ENCODE assay signal across 32 mouse cellular contexts in genomic region chr11:63103256-63103655, GRCm38 (mm10). TPM values are rescaled to one million over a fixed set of nuclear protein-coding genes. Genes with fewer than 3 reads are reported as not detected.
DNase-seq lines count a peak whose midpoint lies in the region; ATAC-seq lines count a peak whose summit lies in the region.
"Had no signal": no experiment of that assay in that cellular context is flagged by ENCODE, and none has a peak within 500 bp of the region (broad histone marks: within the 10 kb centered on the region; RNA-seq: fewer than 3 reads in every experiment).

No protein-coding gene starts in this region.

- DNase-seq in left cerebral cortex, postnatal 25 days (ENCODE audit: low spot score in 2 of 2): peak; percentile 14 to 58
- DNase-seq in left cerebral cortex, adult 11 months (ENCODE audit: low spot score): no peak
- peak; percentile 35 for DNase-seq in layer of hippocampus, adult 11-12 months (ENCODE audit: low spot score)
- peak; percentile 8 to 9 for DNase-seq in layer of hippocampus, postnatal 36 days
- no peak for DNase-seq in thymus, adult 18-20 months
- DNase-seq in ovary, postnatal 14 days (ENCODE audit: low spot score): no peak
- DNase-seq in forebrain, embryonic 14.5 days (ENCODE audit: low spot score): no peak
- DNase-seq: adrenal gland, adult 8-10 months; B cell, adult 2 months; cerebellum, adult 8-10 months; gastrocnemius, postnatal 36 days; heart, postnatal 36 days; thymus, postnatal 36 days had no signal

- WGBS in forebrain, embryonic 14.5 days: 94% methylated on average over 7 of the region's 7 CpGs

- no peaks in the 10 kb centered on the region for H3K9me3 ChIP-seq in forebrain, embryonic 14.5 days (replicated peaks; ENCODE audit: control insufficient read depth, low read length)
- H3K9me3 ChIP-seq: forebrain, embryonic 13.5 days; heart, embryonic 15.5 days; midbrain, embryonic 10.5 days; neural tube, embryonic 13.5 days; stomach, embryonic 15.5 days had no signal

- no peak overlapping the region for H3K9ac ChIP-seq in forebrain, embryonic 14.5 days (ENCODE audit: low read length)
- H3K9ac ChIP-seq: forebrain, embryonic 13.5 days; heart, embryonic 15.5 days; hindbrain, embryonic 14.5 days; neural tube, embryonic 13.5 days; stomach, embryonic 15.5 days had no signal

- intact Hi-C loops in left cerebral cortex, postnatal 25 days (cut with DNase I): no loop called here

- no peaks in the 10 kb centered on the region for H3K27me3 ChIP-seq in forebrain, embryonic 14.5 days (replicated peaks; ENCODE audit: control insufficient read depth, insufficient read depth, low read length)
- H3K27me3 ChIP-seq: CH12.LX; forebrain, embryonic 13.5 days; heart, embryonic 15.5 days; neural tube, embryonic 13.5 days; stomach, embryonic 15.5 days had no signal

- no peak for ATAC-seq in forebrain, embryonic 14.5 days
- ATAC-seq: activated CD4-positive, CD25-positive, alpha-beta regulatory T cell, adult 4 months; forebrain, embryonic 13.5 days; midbrain, embryonic 16.5 days had no signal

- no peak overlapping the region for H3K4me2 ChIP-seq in forebrain, embryonic 14.5 days (ENCODE audit: low read length)
- H3K4me2 ChIP-seq: forebrain, embryonic 13.5 days; heart, embryonic 15.5 days; hindbrain, embryonic 14.5 days; neural tube, embryonic 13.5 days; stomach, embryonic 15.5 days had no signal

- no peaks in the 10 kb centered on the region for H3K36me3 ChIP-seq in forebrain, embryonic 14.5 days (ENCODE audit: control insufficient read depth, insufficient read depth, low read length)
- H3K36me3 ChIP-seq: G1E; heart, embryonic 15.5 days; midbrain, embryonic 10.5 days; neural tube, embryonic 13.5 days; stomach, embryonic 15.5 days had no signal

- H3K4me1 ChIP-seq in forebrain, embryonic 14.5 days (ENCODE audit: control insufficient read depth, insufficient read depth, low read length): no peaks in the 10 kb centered on the region
- H3K4me1 ChIP-seq: forebrain, embryonic 13.5 days; heart, embryonic 15.5 days; midbrain, embryonic 10.5 days; neural tube, embryonic 13.5 days; stomach, embryonic 15.5 days had no signal

- no peak overlapping the region for H3K27ac ChIP-seq in forebrain, embryonic 14.5 days (ENCODE audit: low read depth, low read length)
- H3K27ac ChIP-seq: forebrain, embryonic 13.5 days; heart, embryonic 15.5 days; hindbrain, embryonic 14.5 days; midbrain, embryonic 10.5 days; neural tube, embryonic 13.5 days; stomach, embryonic 15.5 days had no signal

- H3K4me3 ChIP-seq in forebrain, embryonic 14.5 days (ENCODE audit: low read depth, low read length): no peak overlapping the region
- H3K4me3 ChIP-seq: forebrain, embryonic 13.5 days; heart, embryonic 15.5 days; midbrain, embryonic 10.5 days; myocyte; neural tube, embryonic 13.5 days; stomach, embryonic 15.5 days had no signal

RNA-seq across cellular contexts. Expression of gene Pmp22, which starts 25.5 kb away (rescaled TPM):
- total RNA-seq in left cerebral cortex, postnatal 25 days (2021): 10 to 100 TPM; 26.4 to 34.5 TPM
- 10 to 100 TPM; 19.4 to 22.0 TPM for total RNA-seq in layer of hippocampus, postnatal 36 days (2021)
- polyA plus RNA-seq in forebrain, embryonic 14.5 days (2014; fragmentation: Nextera tagmentation; extraction: Ambion mirVana): 26.8 and 34.9 TPM in 2 replicates
- total RNA-seq: CH12.LX had no signal
- polyA plus RNA-seq: activated CD4-positive, CD25-positive, alpha-beta regulatory T cell, adult 4 months; G1E had no signal

RNA-seq across cellular contexts. Expression of gene Tekt3, which starts 41.8 kb away (rescaled TPM):
- total RNA-seq in left cerebral cortex, postnatal 25 days (2021): not detected
- not detected for total RNA-seq in layer of hippocampus, postnatal 36 days (2021)
- not detected in 2 replicates for polyA plus RNA-seq in forebrain, embryonic 14.5 days (2014; fragmentation: Nextera tagmentation; extraction: Ambion mirVana)
- total RNA-seq: adrenal gland, adult 8-10 months; CH12.LX; gastrocnemius, adult 18-20 months; gastrocnemius, postnatal 36 days; heart, postnatal 36 days; left cerebral cortex, adult 18-20 months; liver, adult 2 months had no signal
- polyA plus RNA-seq: activated CD4-positive, CD25-positive, alpha-beta regulatory T cell, adult 4 months; brain, embryonic 14.5 days; forebrain, embryonic 13.5 days; G1E; heart, embryonic 15.5 days; intestine, embryonic 14.5 days; kidney, embryonic 14.5 days; limb, embryonic 11.5 days; liver, adult 2 months; liver, embryonic 16.5 days; midbrain, embryonic 10.5 days; midbrain, embryonic 16.5 days; myocyte; neural tube, embryonic 13.5 days; stomach, embryonic 15.5 days had no signal

Comparison
In these comparisons a context has a peak if more than half of its experiments do, and no peak if none do; other contexts are left out.
1. DNase-seq: peak in left cerebral cortex, postnatal 25 days (2 of 2), layer of hippocampus, adult 11-12 months (single experiment) and layer of hippocampus, postnatal 36 days (2 of 2); none in left cerebral cortex, adult 11 months (single experiment), thymus, adult 18-20 months (0 of 2), ovary, postnatal 14 days (single experiment) and forebrain, embryonic 14.5 days (single experiment).